Mouse (Mus musculus): ENCODE measurements around the gene Sumo3.

- TF ChIP-seq EP300 (IDR thresholded peaks at IDR 0.05; ENCODE audit: low read depth in 1 of 2, low read length in 2 of 2) (no peak), CTCF (IDR thresholded peaks at IDR 0.05 in 2 of 3, conservative IDR thresholded peaks at IDR 0.05 in 1 of 3; ENCODE audit: control insufficient read depth in 1 of 3, insufficient read depth in 1 of 3, low read depth in 2 of 3, low read length in 3 of 3, poor library complexity in 1 of 3, severe bottlenecking in 1 of 3) (no peak)
Observed at GRCm38 (mm10) chr10:77616926-77617325, 11.0 kb downstream of the Sumo3 start.

Data from MEL (cell line).